30 mouse cellular contexts compared by ENCODE assay signal in genomic region chr5:24718076-24718475, GRCm38 (mm10). TPM values are rescaled to one million over a fixed set of nuclear protein-coding genes. Genes with fewer than 3 reads are reported as not detected.
DNase-seq lines count a peak whose midpoint lies in the region; ATAC-seq and TF ChIP-seq lines count a peak whose summit lies in the region.
"Had no signal": no experiment of that assay in that cellular context is flagged by ENCODE, and none has a peak within 500 bp of the region (broad histone marks: within the 10 kb centered on the region; RNA-seq: fewer than 3 reads in every experiment).

No protein-coding gene starts in this region.

- H3K9me3 ChIP-seq in midbrain, embryonic 11.5 days (ENCODE audit: control insufficient read depth, low read length), result no peaks in the 10 kb centered on the region
- H3K9me3 ChIP-seq in midbrain, embryonic 13.5 days, result no peaks in the 10 kb centered on the region
- H3K9me3 ChIP-seq in stomach, postnatal 0 days (ENCODE audit: control insufficient read depth, low read length), result no peaks in the 10 kb centered on the region
- H3K9me3 ChIP-seq: forebrain, embryonic 10.5 days; forebrain, embryonic 13.5 days; heart, embryonic 12.5 days; heart, embryonic 15.5 days; hindbrain, embryonic 10.5 days; hindbrain, embryonic 13.5 days had no signal

- no peak overlapping the region for H3K27ac ChIP-seq in kidney, adult 2 months (ENCODE audit: insufficient read depth, low read depth, low read length)
- H3K27ac ChIP-seq in midbrain, embryonic 11.5 days (ENCODE audit: low read depth, low read length), result no peak overlapping the region
- no peak overlapping the region for H3K27ac ChIP-seq in midbrain, embryonic 13.5 days
- no peak overlapping the region for H3K27ac ChIP-seq in stomach, postnatal 0 days (replicated peaks)
- H3K27ac ChIP-seq: forebrain, embryonic 10.5 days; forebrain, embryonic 13.5 days; heart, embryonic 15.5 days; hindbrain, embryonic 10.5 days; hindbrain, embryonic 13.5 days had no signal

- peak; percentile 32 for DNase-seq in kidney, adult 2 months
- no peak for DNase-seq in kidney, adult 8-10 months
- DNase-seq in midbrain, embryonic 11.5 days (ENCODE audit: low spot score, missing footprints), result peak; percentile 51
- no peak for DNase-seq in stomach, postnatal 0 days (ENCODE audit: low spot score)
- no peak for DNase-seq in layer of hippocampus, adult 8-10 months (ENCODE audit: low spot score in 2 of 2)
- DNase-seq: adrenal gland, adult 8-10 months; adrenal gland, postnatal 25 days; cerebellum, adult 11-12 months; cerebellum, adult 9-10 months; cerebellum, postnatal 14 days; gastrocnemius, postnatal 14 days; heart, adult 18-20 months; heart, postnatal 10 days; heart, postnatal 36 days had no signal

- TF ChIP-seq CTCF in kidney, adult 2 months (conservative IDR thresholded peaks at IDR 0.05; ENCODE audit: insufficient read depth, insufficient read length, low read depth, low read length), result no peak
- TF ChIP-seq CTCF in stomach, postnatal 0 days (IDR thresholded peaks at IDR 0.05; ENCODE audit: low read depth), result no peak

- H3K36me3 ChIP-seq in kidney, adult 2 months (ENCODE audit: control insufficient read depth, insufficient read depth, low read length), result no peaks in the 10 kb centered on the region
- no peaks in the 10 kb centered on the region for H3K36me3 ChIP-seq in midbrain, embryonic 11.5 days (ENCODE audit: control insufficient read depth, insufficient read depth, low read length)
- no peaks in the 10 kb centered on the region for H3K36me3 ChIP-seq in midbrain, embryonic 13.5 days
- H3K36me3 ChIP-seq in stomach, postnatal 0 days (ENCODE audit: control insufficient read depth, insufficient read depth, low read length), result no peaks in the 10 kb centered on the region
- H3K36me3 ChIP-seq: heart, embryonic 15.5 days; hindbrain, embryonic 13.5 days had no signal

- no peak overlapping the region for H3K4me2 ChIP-seq in midbrain, embryonic 11.5 days
- no peak overlapping the region for H3K4me2 ChIP-seq in midbrain, embryonic 13.5 days (replicated peaks)
- no peak overlapping the region for H3K4me2 ChIP-seq in stomach, postnatal 0 days (replicated peaks; ENCODE audit: low read depth)
- H3K4me2 ChIP-seq: forebrain, embryonic 13.5 days; heart, embryonic 12.5 days; heart, embryonic 15.5 days; hindbrain, embryonic 13.5 days had no signal

- TF ChIP-seq EP300 in stomach, postnatal 0 days (optimal IDR thresholded peaks at IDR 0.05), result no peak

- H3K9ac ChIP-seq in midbrain, embryonic 11.5 days (ENCODE audit: low read length), result no peak overlapping the region
- no peak overlapping the region for H3K9ac ChIP-seq in midbrain, embryonic 13.5 days (replicated peaks)
- no peak overlapping the region for H3K9ac ChIP-seq in stomach, postnatal 0 days (ENCODE audit: low read length)
- H3K9ac ChIP-seq: forebrain, embryonic 13.5 days; heart, embryonic 12.5 days; heart, embryonic 15.5 days; hindbrain, embryonic 13.5 days had no signal

- H3K4me1 ChIP-seq in kidney, adult 2 months (ENCODE audit: control insufficient read depth, insufficient read depth, low read length), result peaks cover 3% of the 10 kb centered on the region; the same call in 1 of the 2 replicates
- H3K4me1 ChIP-seq in midbrain, embryonic 11.5 days (ENCODE audit: control insufficient read depth, insufficient read depth, low read length), result no peaks in the 10 kb centered on the region
- H3K4me1 ChIP-seq in midbrain, embryonic 13.5 days (replicated peaks), result no peaks in the 10 kb centered on the region
- H3K4me1 ChIP-seq in stomach, postnatal 0 days (replicated peaks; ENCODE audit: control insufficient read depth, insufficient read depth), result no peaks in the 10 kb centered on the region
- H3K4me1 ChIP-seq: forebrain, embryonic 10.5 days; forebrain, embryonic 13.5 days; heart, embryonic 12.5 days; heart, embryonic 15.5 days; hindbrain, embryonic 10.5 days; hindbrain, embryonic 13.5 days had no signal

- H3K4me3 ChIP-seq in kidney, adult 2 months (ENCODE audit: insufficient read depth, low read depth, low read length), result no peak overlapping the region
- no peak overlapping the region for H3K4me3 ChIP-seq in midbrain, embryonic 11.5 days (ENCODE audit: low read depth, low read length)
- no peak overlapping the region for H3K4me3 ChIP-seq in midbrain, embryonic 13.5 days (replicated peaks)
- H3K4me3 ChIP-seq in stomach, postnatal 0 days (ENCODE audit: low read depth, low read length), result no peak overlapping the region
- H3K4me3 ChIP-seq: forebrain, embryonic 10.5 days; forebrain, embryonic 13.5 days; heart, embryonic 12.5 days; heart, embryonic 15.5 days; hindbrain, embryonic 10.5 days; hindbrain, embryonic 13.5 days had no signal

- ATAC-seq in midbrain, embryonic 11.5 days (ENCODE audit: low FRiP score), result no peak
- ATAC-seq in midbrain, embryonic 13.5 days, result no peak
- peak; percentile 5; the same call in 1 of the 2 replicates for ATAC-seq in stomach, postnatal 0 days (ENCODE audit: low FRiP score, low TSS enrichment)
- ATAC-seq: CD4-positive, CD25-positive, alpha-beta regulatory T cell, adult 4 months; forebrain, embryonic 13.5 days; forebrain, embryonic 16.5 days; hindbrain, embryonic 16.5 days had no signal

- 82% methylated on average over 6 of the region's 6 CpGs for WGBS in kidney, adult 2 months
- WGBS in midbrain, embryonic 11.5 days, result 95% methylated on average over 6 of the region's 6 CpGs
- 94% methylated on average over 6 of the region's 6 CpGs for WGBS in midbrain, embryonic 13.5 days
- WGBS in stomach, postnatal 0 days, result 93% methylated on average over 6 of the region's 6 CpGs

- H3K27me3 ChIP-seq in kidney, adult 2 months (replicated peaks; ENCODE audit: control insufficient read depth, insufficient read depth, low read length), result no peaks in the 10 kb centered on the region
- no peaks in the 10 kb centered on the region for H3K27me3 ChIP-seq in midbrain, embryonic 11.5 days (ENCODE audit: control insufficient read depth, insufficient read depth, low read length)
- H3K27me3 ChIP-seq in midbrain, embryonic 13.5 days, result no peaks in the 10 kb centered on the region
- no peaks in the 10 kb centered on the region for H3K27me3 ChIP-seq in stomach, postnatal 0 days (ENCODE audit: control insufficient read depth, insufficient read depth, low read length)
- H3K27me3 ChIP-seq: forebrain, embryonic 13.5 days; heart, embryonic 12.5 days; heart, embryonic 15.5 days; hindbrain, embryonic 13.5 days had no signal

- no peak for TF ChIP-seq POLR2A in kidney, adult 2 months (IDR thresholded peaks at IDR 0.05; ENCODE audit: low read depth, low read length)

RNA-seq across cellular contexts. Expression of gene Wdr86, which starts 12.5 kb away (rescaled TPM):
- polyA plus RNA-seq in kidney, adult 2 months (2012; rRNA removed), result 7.0 and 8.6 TPM in 2 replicates
- polyA plus RNA-seq in midbrain, embryonic 11.5 days (2014; fragmentation: Nextera tagmentation; extraction: Ambion mirVana), result 8.7 and 10.3 TPM in 2 replicates
- 3.8 and 4.9 TPM in 2 replicates for polyA plus RNA-seq in midbrain, embryonic 13.5 days (2015; fragmentation: Nextera tagmentation; extraction: Ambion mirVana)
- 2.7 and 3.3 TPM in 2 replicates for polyA plus RNA-seq in stomach, postnatal 0 days (2015; fragmentation: Nextera tagmentation; extraction: Ambion mirVana)
- total RNA-seq in layer of hippocampus, adult 8-10 months (2022), result 1 to 10 TPM in 2 of 4 experiments, under 1 TPM in 2; 0.37 to 1.2 (median 1.00) TPM
- total RNA-seq: gastrocnemius, adult 18-20 months; MEL had no signal
- polyA plus RNA-seq: C2C12 had no signal

RNA-seq across cellular contexts. Expression of gene Nub1, which starts 32.7 kb away (rescaled TPM):
- 37.5 and 46.9 TPM in 2 replicates for polyA plus RNA-seq in kidney, adult 2 months (2012; rRNA removed)
- 36.8 and 38.8 TPM in 2 replicates for polyA plus RNA-seq in midbrain, embryonic 11.5 days (2014; fragmentation: Nextera tagmentation; extraction: Ambion mirVana)
- 41.2 and 42.8 TPM in 2 replicates for polyA plus RNA-seq in midbrain, embryonic 13.5 days (2015; fragmentation: Nextera tagmentation; extraction: Ambion mirVana)
- 18.5 and 20.4 TPM in 2 replicates for polyA plus RNA-seq in stomach, postnatal 0 days (2015; fragmentation: Nextera tagmentation; extraction: Ambion mirVana)
- 10 to 100 TPM; 68.8 to 75.2 (median 73.1) TPM for total RNA-seq in layer of hippocampus, adult 8-10 months (2022)

RNA-seq across cellular contexts. Expression of gene Crygn, which starts 39.7 kb away (rescaled TPM):
- polyA plus RNA-seq in kidney, adult 2 months (2012; rRNA removed), result 0.14 and 1.4 TPM in 2 replicates
- 0.68 and 1.2 TPM in 2 replicates for polyA plus RNA-seq in midbrain, embryonic 11.5 days (2014; fragmentation: Nextera tagmentation; extraction: Ambion mirVana)
- polyA plus RNA-seq in midbrain, embryonic 13.5 days (2015; fragmentation: Nextera tagmentation; extraction: Ambion mirVana), result 0.53 TPM in 1 of 2 replicates, not detected in the other
- polyA plus RNA-seq in stomach, postnatal 0 days (2015; fragmentation: Nextera tagmentation; extraction: Ambion mirVana), result 2.5 and 3.0 TPM in 2 replicates
- total RNA-seq in layer of hippocampus, adult 8-10 months (2022), result 1 to 10 TPM in 2 of 4 experiments, under 1 TPM in 1, not detected in 1; 0.52 to 2.1 (median 1.3) TPM
- total RNA-seq: gastrocnemius, adult 18-20 months; heart, adult 18-20 months; heart, postnatal 10 days; heart, postnatal 36 days; MEL had no signal
- polyA plus RNA-seq: brain, embryonic 14.5 days; C2C12; embryonic facial prominence, embryonic 11.5 days; embryonic facial prominence, embryonic 14.5 days; forebrain, embryonic 13.5 days; forebrain, embryonic 16.5 days had no signal

Comparison
In these comparisons a context has a peak if more than half of its experiments do, and no peak if none do; other contexts are left out.
1. DNase-seq: peak in kidney, adult 2 months (single experiment) and midbrain, embryonic 11.5 days (single experiment); none in kidney, adult 8-10 months (0 of 2), stomach, postnatal 0 days (single experiment) and layer of hippocampus, adult 8-10 months (0 of 2).